Mouse (Mus musculus) subcutaneous adipose tissue, adult 2 months (tissue): ENCODE measurements around the gene Cfap100. TPM values are rescaled to one million over a fixed set of nuclear protein-coding genes. Genes with fewer than 3 reads are reported as not detected.

Experiments used
- polyA plus RNA-seq: library from polyadenylated mRNA; depleted of rRNA; stranded (reverse); fragments of >200 nt; gene quantifications from 2 replicates; pipeline ENCODE4 v1.2.3, GENCODE M21; 2012; ENCODE audit warnings: low replicate concordance; rRNA removed

Gene Cfap100
- polyA plus RNA-seq, result 1.0 and 2.0 TPM in 2 replicates

GRCm38 (mm10) chr6:90428380-90428974 lies at the start of gene Cfap100:
Gene Cfap100 (minus strand): TSS chr6:90428797.

GRCm38 (mm10) chr6:90462181-90462706 lies 33.6 kb upstream of the Cfap100 start, which contains the start of gene Klf15:
Gene Klf15 (plus strand): TSS chr6:90462576.

GRCm38 (mm10) chr6:90368976-90369724 lies 59.4 kb downstream of the Cfap100 start, which contains the start of gene Zxdc:
Gene Zxdc (plus strand): TSS chr6:90369492.

Other genes with a start within 250 kb of the Cfap100 start
- not detected in 2 replicates for gene V1ra8, start 226.0 kb downstream of the Cfap100 start, polyA plus RNA-seq
- 0.10 and 0.60 TPM in 2 replicates for gene Vmn1r53, start 204.4 kb downstream of the Cfap100 start, polyA plus RNA-seq
- gene Vmn1r54, start 182.5 kb downstream of the Cfap100 start, polyA plus RNA-seq, result not detected in 2 replicates
- gene BC048671, start 127.6 kb downstream of the Cfap100 start, polyA plus RNA-seq, result not detected in 2 replicates
- gene Chst13, start 103.6 kb downstream of the Cfap100 start, polyA plus RNA-seq, result 1.2 and 6.2 TPM in 2 replicates
- gene Uroc1, start 95.5 kb downstream of the Cfap100 start, polyA plus RNA-seq, result 0.13 TPM in 1 of 2 replicates, not detected in the other
- 10.9 and 32.8 TPM in 2 replicates for gene Zxdc, start 59.3 kb downstream of the Cfap100 start, polyA plus RNA-seq
- gene Klf15, start 33.8 kb upstream of the Cfap100 start, polyA plus RNA-seq, result 68.6 and 107 TPM in 2 replicates
- gene Aldh1l1, start 57.6 kb upstream of the Cfap100 start, polyA plus RNA-seq, result 69.0 and 168 TPM in 2 replicates
- 12.0 and 16.2 TPM in 2 replicates for gene Slc41a3, start 175.9 kb upstream of the Cfap100 start, polyA plus RNA-seq